Mouse (Mus musculus): Measurements from ENCODE around the gene Tectb.

GRCm38 (mm10) chr19:55165183-55165865, 15.2 kb upstream of the Tectb start:
- TF ChIP-seq CTCF (conservative IDR thresholded peaks at IDR 0.05; ENCODE audit: insufficient read depth, insufficient read length, low read depth, low read length) (no peak), POLR2A (IDR thresholded peaks at IDR 0.05; ENCODE audit: low read depth, low read length) (no peak)
